In genomic region chr3:90614148-90614530, GRCm38 (mm10) we compare ENCODE assay signal across 18 mouse cellular contexts. TPM values are rescaled to one million over a fixed set of nuclear protein-coding genes. Genes with fewer than 3 reads are reported as not detected.
A peak's percentile ranks its signal among the peaks of the same experiment; 100 is the strongest.
DNase-seq lines count a peak whose midpoint lies in the region; ATAC-seq and TF ChIP-seq lines count a peak whose summit lies in the region.
"Had no signal": no experiment of that assay in that cellular context is flagged by ENCODE, and none has a peak within 500 bp of the region (broad histone marks: within the 10 kb centered on the region; RNA-seq: fewer than 3 reads in every experiment).

No protein-coding gene starts in this region.

- H3K36me3 ChIP-seq in limb, embryonic 15.5 days: no peaks in the 10 kb centered on the region
- H3K36me3 ChIP-seq in limb, embryonic 10.5 days: no peaks in the 10 kb centered on the region
- peaks cover 39% of the 10 kb centered on the region for H3K36me3 ChIP-seq in C2C12 (ENCODE audit: control insufficient read depth, insufficient read depth)
- H3K36me3 ChIP-seq in intestine, postnatal 0 days (ENCODE audit: control insufficient read depth, insufficient read depth): no peaks in the 10 kb centered on the region
- no peaks in the 10 kb centered on the region for H3K36me3 ChIP-seq in midbrain, postnatal 0 days (ENCODE audit: insufficient read depth, low read length)
- H3K36me3 ChIP-seq: embryonic facial prominence, embryonic 12.5 days; forebrain, embryonic 15.5 days had no signal

- H3K9me3 ChIP-seq in limb, embryonic 15.5 days: no peaks in the 10 kb centered on the region
- no peaks in the 10 kb centered on the region for H3K9me3 ChIP-seq in limb, embryonic 10.5 days (replicated peaks)
- no peaks in the 10 kb centered on the region for H3K9me3 ChIP-seq in intestine, postnatal 0 days (ENCODE audit: control insufficient read depth)
- no peaks in the 10 kb centered on the region for H3K9me3 ChIP-seq in midbrain, postnatal 0 days (ENCODE audit: low read length)
- H3K9me3 ChIP-seq: embryonic facial prominence, embryonic 12.5 days; forebrain, embryonic 15.5 days had no signal

- no peak overlapping the region for H3K9ac ChIP-seq in limb, embryonic 15.5 days
- no peak overlapping the region for H3K9ac ChIP-seq in intestine, postnatal 0 days (ENCODE audit: low read depth, low read length)
- H3K9ac ChIP-seq in midbrain, postnatal 0 days (replicated peaks; ENCODE audit: low read length, poor library complexity, severe bottlenecking): no peak overlapping the region
- H3K9ac ChIP-seq: embryonic facial prominence, embryonic 12.5 days; forebrain, embryonic 15.5 days had no signal

- peaks cover 29% of the 10 kb centered on the region for H3K79me3 ChIP-seq in C2C12 (ENCODE audit: low read depth)

- peak overlapping the region; percentile 80 for H3K4me3 ChIP-seq in gastrocnemius, adult 2 months
- H3K4me3 ChIP-seq in limb, embryonic 15.5 days: peak overlapping the region; percentile 44
- no peak overlapping the region for H3K4me3 ChIP-seq in limb, embryonic 10.5 days
- H3K4me3 ChIP-seq in C2C12 (ENCODE audit: insufficient read depth, poor library complexity, severe bottlenecking): peak overlapping the region; percentile 87
- peak overlapping the region; percentile 38; the same call in 1 of the 2 replicates for H3K4me3 ChIP-seq in intestine, postnatal 0 days (ENCODE audit: low read depth, low read length)
- H3K4me3 ChIP-seq in midbrain, postnatal 0 days (ENCODE audit: low read depth, low read length): no peak overlapping the region
- H3K4me3 ChIP-seq: forebrain, embryonic 15.5 days had no signal

- H3K27me3 ChIP-seq in limb, embryonic 15.5 days: no peaks in the 10 kb centered on the region
- peaks cover 10% of the 10 kb centered on the region for H3K27me3 ChIP-seq in limb, embryonic 10.5 days (ENCODE audit: low read depth, poor library complexity, severe bottlenecking)
- H3K27me3 ChIP-seq in C2C12 (ENCODE audit: control insufficient read depth, insufficient read depth, insufficient read length): no peaks in the 10 kb centered on the region
- no peaks in the 10 kb centered on the region for H3K27me3 ChIP-seq in intestine, postnatal 0 days (replicated peaks; ENCODE audit: control insufficient read depth, insufficient read depth, low read length)
- 0 out of 2 replicates have a peak, but pooled peaks cover 4% of the 10 kb centered on the region for H3K27me3 ChIP-seq in midbrain, postnatal 0 days (ENCODE audit: insufficient read depth, low read length)
- H3K27me3 ChIP-seq: forebrain, embryonic 15.5 days had no signal

- H3K27ac ChIP-seq in gastrocnemius, adult 2 months: peak overlapping the region; percentile 92
- no peak overlapping the region for H3K27ac ChIP-seq in limb, embryonic 15.5 days
- no peak overlapping the region for H3K27ac ChIP-seq in limb, embryonic 10.5 days
- peak overlapping the region; percentile 57; the same call in 1 of the 2 replicates for H3K27ac ChIP-seq in intestine, postnatal 0 days (ENCODE audit: low read depth, low read length)
- H3K27ac ChIP-seq in midbrain, postnatal 0 days (ENCODE audit: low read depth, low read length): no peak overlapping the region
- H3K27ac ChIP-seq: embryonic facial prominence, embryonic 12.5 days; forebrain, embryonic 15.5 days had no signal

- WGBS in limb, embryonic 15.5 days: 80% methylated on average over 6 of the region's 6 CpGs
- whole genome bisulfite sequencing in limb, embryonic 10.5 days: 87% methylated on average over 6 of the region's 6 CpGs
- WGBS in intestine, postnatal 0 days: 63% methylated on average over 6 of the region's 6 CpGs
- 83% methylated on average over 6 of the region's 6 CpGs for WGBS in midbrain, postnatal 0 days

- peaks cover 33% of the 10 kb centered on the region for H3K4me1 ChIP-seq in limb, embryonic 15.5 days
- H3K4me1 ChIP-seq in limb, embryonic 10.5 days: peaks cover 20% of the 10 kb centered on the region
- H3K4me1 ChIP-seq in intestine, postnatal 0 days (replicated peaks; ENCODE audit: control insufficient read depth, insufficient read depth, low read length): peaks cover 4% of the 10 kb centered on the region; the same call in 1 of the 2 replicates
- peaks cover 5% of the 10 kb centered on the region; the same call in 1 of the 2 replicates for H3K4me1 ChIP-seq in midbrain, postnatal 0 days (ENCODE audit: insufficient read depth, low read length)

- H3K79me2 ChIP-seq in C2C12 (ENCODE audit: control insufficient read depth, insufficient read depth): peaks cover 41% of the 10 kb centered on the region

- TF ChIP-seq CTCF in gastrocnemius, adult 2 months (IDR thresholded peaks at IDR 0.05): no peak
- no peak for TF ChIP-seq CTCF in C2C12 (IDR thresholded peaks at IDR 0.05; ENCODE audit: control insufficient read depth, insufficient read depth, insufficient read length)
- TF ChIP-seq CTCF in intestine, postnatal 0 days (IDR thresholded peaks at IDR 0.05; ENCODE audit: low read depth): no peak
- TF ChIP-seq CTCF in midbrain, postnatal 0 days (IDR thresholded peaks at IDR 0.05): no peak

- no peak for ATAC-seq in limb, embryonic 15.5 days (ENCODE audit: insufficient number of reproducible peaks, low FRiP score, low TSS enrichment, low read depth)
- ATAC-seq in intestine, postnatal 0 days: no peak
- no peak for ATAC-seq in midbrain, postnatal 0 days (ENCODE audit: low FRiP score)
- no peak for ATAC-seq in activated CD4-positive, CD25-positive, alpha-beta regulatory T cell, adult 4 months
- ATAC-seq: forebrain, embryonic 15.5 days; inflammation-experienced regulatory T-cells, adult 6 months had no signal

- peak overlapping the region; percentile 73 for H3K4me2 ChIP-seq in limb, embryonic 15.5 days
- peak overlapping the region; percentile 62 for H3K4me2 ChIP-seq in intestine, postnatal 0 days (replicated peaks; ENCODE audit: low read depth)
- H3K4me2 ChIP-seq in midbrain, postnatal 0 days (ENCODE audit: low read depth, low read length, poor library complexity, severe bottlenecking): no peak overlapping the region
- H3K4me2 ChIP-seq: forebrain, embryonic 15.5 days had no signal

- no peak for DNase-seq in gastrocnemius, adult 2 months
- DNase-seq in gastrocnemius, postnatal 10 days: no peak
- DNase-seq in limb, embryonic 10.5 days (ENCODE audit: low spot score): no peak
- no peak for DNase-seq in midbrain, postnatal 0 days (ENCODE audit: low spot score)
- DNase-seq: adrenal gland, adult 8-10 months; cerebellum, postnatal 25 days; gastrocnemius, postnatal 36 days; heart, postnatal 14 days; left cerebral cortex, postnatal 4 days had no signal

- H3ac ChIP-seq in C2C12 (ENCODE audit: control insufficient read depth, insufficient read length, low read depth): peak overlapping the region; percentile 95

- intact Hi-C loops in gastrocnemius, adult 2 months (cut with DNase I): no loop called here

RNA-seq across cellular contexts. Expression of gene S100a6, which starts 1.5 kb away (rescaled TPM):
- 100 to 1,000 TPM in 1 of 2 experiments, 10 to 100 TPM in 1; 52.2 to 123 TPM for total RNA-seq in gastrocnemius, adult 2 months (2021)
- total RNA-seq in gastrocnemius, postnatal 10 days (2021): 100 to 1,000 TPM in 1 of 2 experiments, 10 to 100 TPM in 1; 83.2 to 102 TPM
- 481 and 553 TPM in 2 replicates for polyA plus RNA-seq in limb, embryonic 15.5 days (2015; fragmentation: Nextera tagmentation; extraction: Ambion mirVana)
- 11.4 and 11.6 TPM in 2 replicates for polyA plus RNA-seq in limb, embryonic 10.5 days (2016; fragmentation: Nextera tagmentation; extraction: Ambion mirVana)
- polyA plus RNA-seq in C2C12 (2012; fragmentation: generic; extraction: Trizol): 4,076 TPM
- polyA plus RNA-seq in intestine, postnatal 0 days (2015; fragmentation: Nextera tagmentation; extraction: Ambion mirVana): 374 and 424 TPM in 2 replicates
- total RNA-seq in midbrain, postnatal 0 days (2014; rRNA removed): 13.8 and 14.3 TPM in 2 replicates
- polyA plus RNA-seq in midbrain, postnatal 0 days (2015; fragmentation: Nextera tagmentation; extraction: Ambion mirVana): 42.3 and 50.9 TPM in 2 replicates
- 100 to 1,000 TPM; 548 to 785 TPM for polyA plus RNA-seq in activated CD4-positive, CD25-positive, alpha-beta regulatory T cell, adult 4 months (2017; shearing (Covaris generic))

RNA-seq across cellular contexts. Expression of gene S100a5, which starts 5.8 kb away (rescaled TPM):
- 1 to 10 TPM in 1 of 2 experiments, not detected in 1; 2.7 TPM for total RNA-seq in gastrocnemius, adult 2 months (2021)
- not detected for total RNA-seq in gastrocnemius, postnatal 10 days (2021)
- not detected in 2 replicates for polyA plus RNA-seq in limb, embryonic 15.5 days (2015; fragmentation: Nextera tagmentation; extraction: Ambion mirVana)
- polyA plus RNA-seq in limb, embryonic 10.5 days (2016; fragmentation: Nextera tagmentation; extraction: Ambion mirVana): not detected in 2 replicates
- polyA plus RNA-seq in C2C12 (2012; fragmentation: generic; extraction: Trizol): 0.43 TPM
- 4.1 and 5.6 TPM in 2 replicates for polyA plus RNA-seq in intestine, postnatal 0 days (2015; fragmentation: Nextera tagmentation; extraction: Ambion mirVana)
- not detected in 2 replicates for total RNA-seq in midbrain, postnatal 0 days (2014; rRNA removed)
- polyA plus RNA-seq in midbrain, postnatal 0 days (2015; fragmentation: Nextera tagmentation; extraction: Ambion mirVana): 0.43 TPM in 1 of 2 replicates, not detected in the other
- polyA plus RNA-seq in activated CD4-positive, CD25-positive, alpha-beta regulatory T cell, adult 4 months (2017; shearing (Covaris generic)): not detected
- total RNA-seq: adrenal gland, adult 8-10 months; heart, postnatal 14 days; layer of hippocampus, postnatal 10 days; left cerebral cortex, postnatal 4 days had no signal
- polyA plus RNA-seq: forebrain, embryonic 15.5 days; inflammation-experienced regulatory T-cells, adult 6 months; testis, adult 2 months had no signal

RNA-seq across cellular contexts. Expression of gene S100a4, which starts 10.6 kb away (rescaled TPM):
- 10 to 100 TPM in 1 of 2 experiments, 1 to 10 TPM in 1; 9.5 to 17.4 TPM for total RNA-seq in gastrocnemius, adult 2 months (2021)
- 10 to 100 TPM in 1 of 2 experiments, 1 to 10 TPM in 1; 9.6 to 20.1 TPM for total RNA-seq in gastrocnemius, postnatal 10 days (2021)
- polyA plus RNA-seq in limb, embryonic 15.5 days (2015; fragmentation: Nextera tagmentation; extraction: Ambion mirVana): 21.0 and 29.6 TPM in 2 replicates
- 0.34 and 0.64 TPM in 2 replicates for polyA plus RNA-seq in limb, embryonic 10.5 days (2016; fragmentation: Nextera tagmentation; extraction: Ambion mirVana)
- 11,980 TPM for polyA plus RNA-seq in C2C12 (2012; fragmentation: generic; extraction: Trizol)
- 8.6 and 8.7 TPM in 2 replicates for polyA plus RNA-seq in intestine, postnatal 0 days (2015; fragmentation: Nextera tagmentation; extraction: Ambion mirVana)
- not detected in 2 replicates for total RNA-seq in midbrain, postnatal 0 days (2014; rRNA removed)
- polyA plus RNA-seq in midbrain, postnatal 0 days (2015; fragmentation: Nextera tagmentation; extraction: Ambion mirVana): 2.4 and 2.5 TPM in 2 replicates
- 100 to 1,000 TPM; 152 to 248 TPM for polyA plus RNA-seq in activated CD4-positive, CD25-positive, alpha-beta regulatory T cell, adult 4 months (2017; shearing (Covaris generic))

RNA-seq across cellular contexts. Expression of gene Gm42674, which starts 12.4 kb away (rescaled TPM):
- not detected for total RNA-seq in gastrocnemius, adult 2 months (2021)
- not detected for total RNA-seq in gastrocnemius, postnatal 10 days (2021)
- not detected in 2 replicates for polyA plus RNA-seq in limb, embryonic 15.5 days (2015; fragmentation: Nextera tagmentation; extraction: Ambion mirVana)
- polyA plus RNA-seq in limb, embryonic 10.5 days (2016; fragmentation: Nextera tagmentation; extraction: Ambion mirVana): not detected in 2 replicates
- 1.5 TPM for polyA plus RNA-seq in C2C12 (2012; fragmentation: generic; extraction: Trizol)
- polyA plus RNA-seq in intestine, postnatal 0 days (2015; fragmentation: Nextera tagmentation; extraction: Ambion mirVana): not detected in 2 replicates
- 1.6 TPM in 1 of 2 replicates, not detected in the other for total RNA-seq in midbrain, postnatal 0 days (2014; rRNA removed)
- not detected in 2 replicates for polyA plus RNA-seq in midbrain, postnatal 0 days (2015; fragmentation: Nextera tagmentation; extraction: Ambion mirVana)
- not detected for polyA plus RNA-seq in activated CD4-positive, CD25-positive, alpha-beta regulatory T cell, adult 4 months (2017; shearing (Covaris generic))
- total RNA-seq: adrenal gland, adult 8-10 months; gastrocnemius, postnatal 36 days; heart, postnatal 14 days; layer of hippocampus, postnatal 10 days; left cerebral cortex, postnatal 4 days had no signal
- polyA plus RNA-seq: embryonic facial prominence, embryonic 12.5 days; forebrain, embryonic 15.5 days; inflammation-experienced regulatory T-cells, adult 6 months; testis, adult 2 months had no signal

RNA-seq across cellular contexts. Expression of gene S100a2, which starts 24.1 kb away (rescaled TPM):
- not detected for total RNA-seq in gastrocnemius, adult 2 months (2021)
- not detected for total RNA-seq in gastrocnemius, postnatal 10 days (2021)
- polyA plus RNA-seq in limb, embryonic 15.5 days (2015; fragmentation: Nextera tagmentation; extraction: Ambion mirVana): not detected in 2 replicates
- polyA plus RNA-seq in limb, embryonic 10.5 days (2016; fragmentation: Nextera tagmentation; extraction: Ambion mirVana): not detected in 2 replicates
- polyA plus RNA-seq in C2C12 (2012; fragmentation: generic; extraction: Trizol): not detected
- not detected in 2 replicates for polyA plus RNA-seq in intestine, postnatal 0 days (2015; fragmentation: Nextera tagmentation; extraction: Ambion mirVana)
- total RNA-seq in midbrain, postnatal 0 days (2014; rRNA removed): not detected in 2 replicates
- polyA plus RNA-seq in midbrain, postnatal 0 days (2015; fragmentation: Nextera tagmentation; extraction: Ambion mirVana): not detected in 2 replicates
- polyA plus RNA-seq in activated CD4-positive, CD25-positive, alpha-beta regulatory T cell, adult 4 months (2017; shearing (Covaris generic)): not detected
- total RNA-seq: adrenal gland, adult 8-10 months; gastrocnemius, postnatal 36 days; heart, postnatal 14 days; layer of hippocampus, postnatal 10 days; left cerebral cortex, postnatal 4 days had no signal
- polyA plus RNA-seq: embryonic facial prominence, embryonic 12.5 days; forebrain, embryonic 15.5 days; testis, adult 2 months had no signal

Comparison
In these comparisons a context has a peak if more than half of its experiments do, and no peak if none do; other contexts are left out.
1. H3K4me3 ChIP-seq: peak in gastrocnemius, adult 2 months (single experiment), limb, embryonic 15.5 days (single experiment), C2C12 (single experiment) and intestine, postnatal 0 days (single experiment); none in limb, embryonic 10.5 days (single experiment) and midbrain, postnatal 0 days (single experiment).
2. H3K27ac ChIP-seq: peak in gastrocnemius, adult 2 months (single experiment) and intestine, postnatal 0 days (single experiment); none in limb, embryonic 15.5 days (single experiment), limb, embryonic 10.5 days (single experiment) and midbrain, postnatal 0 days (single experiment).
3. RNA of gene S100a4, which starts 10.6 kb away (polyA plus RNA-seq): 11,980 TPM in C2C12 (single experiment); 152 to 248 TPM in activated CD4-positive, CD25-positive, alpha-beta regulatory T cell, adult 4 months, 21.0 to 29.6 TPM in limb, embryonic 15.5 days, 8.6 to 8.7 TPM in intestine, postnatal 0 days, 2.4 to 2.5 TPM in midbrain, postnatal 0 days and 0.34 to 0.64 TPM in limb, embryonic 10.5 days; every median in the first group is over 10 times any median in the second.